Mouse (Mus musculus): ENCODE results near the gene Card10.

GRCm38 (mm10) chr15:78736181-78736579, 66.7 kb downstream of the Card10 start:
- TF ChIP-seq CEBPB (IDR thresholded peaks at IDR 0.05; ENCODE audit: low read depth) (no peak), MAX (IDR thresholded peaks at IDR 0.05) (no peak), CTCF (IDR thresholded peaks at IDR 0.05; ENCODE audit: control insufficient read depth, insufficient read depth, insufficient read length) (no peak), MYOD1 (IDR thresholded peaks at IDR 0.05; ENCODE audit: control insufficient read depth, insufficient read length, low read depth) (no peak)

Measured in C2C12 (cell line).